Mouse (Mus musculus): ENCODE data around the gene Ccdc188.
"Not testable (repeated sequence)": the region's sequence is repeated elsewhere in the genome, so short reads cannot be mapped to it uniquely, and the experiment has no call there.

Gene Ccdc188

GRCm38 (mm10) chr16:18217579-18217978, at the start of gene Ccdc188:
Gene Ccdc188, plus strand, starts transcription at chr16:18217879.
- no peak for DNase-seq (ENCODE audit: low spot score)

GRCm38 (mm10) chr16:18169156-18169555, 48.5 kb upstream of the Ccdc188 start:
- DNase-seq (ENCODE audit: low spot score): no peak

- no peak for DNase-seq (ENCODE audit: low spot score)
These were observed 47.9 kb upstream of the Ccdc188 start for GRCm38 (mm10) chr16:18169776-18170175.

GRCm38 (mm10) chr16:18172266-18172855, 45.3 kb upstream of the Ccdc188 start:
- peak; percentile 83 for DNase-seq (ENCODE audit: low spot score)

GRCm38 (mm10) chr16:18173231-18173630, 44.4 kb upstream of the Ccdc188 start:
- no peak for DNase-seq (ENCODE audit: low spot score)

- DNase-seq (ENCODE audit: low spot score): no peak
These were observed 43.9 kb upstream of the Ccdc188 start for GRCm38 (mm10) chr16:18173788-18174187.

GRCm38 (mm10) chr16:18175817-18176541, 41.7 kb upstream of the Ccdc188 start:
- no peak for DNase-seq (ENCODE audit: low spot score)

GRCm38 (mm10) chr16:18176758-18177157, 40.9 kb upstream of the Ccdc188 start:
- DNase-seq (ENCODE audit: low spot score): no peak

- no peak for DNase-seq (ENCODE audit: low spot score)
These were observed 38.1 kb upstream of the Ccdc188 start for GRCm38 (mm10) chr16:18179591-18179990.

- DNase-seq (ENCODE audit: low spot score): no peak
These were observed 36.3 kb upstream of the Ccdc188 start for GRCm38 (mm10) chr16:18181398-18181797.

GRCm38 (mm10) chr16:18182766-18183165, 34.9 kb upstream of the Ccdc188 start:
- DNase-seq (ENCODE audit: low spot score): no peak

GRCm38 (mm10) chr16:18185715-18186449, 31.8 kb upstream of the Ccdc188 start:
- DNase-seq (ENCODE audit: low spot score): no peak

GRCm38 (mm10) chr16:18186798-18187197, 30.9 kb upstream of the Ccdc188 start:
- DNase-seq (ENCODE audit: low spot score): no peak

- no peak for DNase-seq (ENCODE audit: low spot score)
These were observed 30.5 kb upstream of the Ccdc188 start for GRCm38 (mm10) chr16:18187221-18187620.

GRCm38 (mm10) chr16:18191006-18191405, 26.7 kb upstream of the Ccdc188 start:
- no peak for DNase-seq (ENCODE audit: low spot score)

- DNase-seq (ENCODE audit: low spot score): no peak
These were observed 23.3 kb upstream of the Ccdc188 start for GRCm38 (mm10) chr16:18194208-18194985.

- peak; percentile 65 for DNase-seq (ENCODE audit: low spot score)
These were observed 22.6 kb upstream of the Ccdc188 start for GRCm38 (mm10) chr16:18195068-18195467.

- DNase-seq (ENCODE audit: low spot score): not testable (repeated sequence)
These were observed 22.1 kb upstream of the Ccdc188 start for GRCm38 (mm10) chr16:18195561-18195960.

- no peak for DNase-seq (ENCODE audit: low spot score)
These were observed 19.8 kb upstream of the Ccdc188 start for GRCm38 (mm10) chr16:18197881-18198280.

GRCm38 (mm10) chr16:18198365-18199098, 19.1 kb upstream of the Ccdc188 start:
- DNase-seq (ENCODE audit: low spot score): no peak

GRCm38 (mm10) chr16:18200062-18200461, 17.6 kb upstream of the Ccdc188 start:
- no peak for DNase-seq (ENCODE audit: low spot score)

- no peak for DNase-seq (ENCODE audit: low spot score)
These were observed 16.1 kb upstream of the Ccdc188 start for GRCm38 (mm10) chr16:18201620-18202019.

All from urinary bladder, postnatal 14 days (tissue).